Mouse (Mus musculus): ENCODE results near the gene Tbcc.
"Not testable (repeated sequence)": the region's sequence is repeated elsewhere in the genome, so short reads cannot be mapped to it uniquely, and the experiment has no call there.

The Tbcc gene

DNA sequence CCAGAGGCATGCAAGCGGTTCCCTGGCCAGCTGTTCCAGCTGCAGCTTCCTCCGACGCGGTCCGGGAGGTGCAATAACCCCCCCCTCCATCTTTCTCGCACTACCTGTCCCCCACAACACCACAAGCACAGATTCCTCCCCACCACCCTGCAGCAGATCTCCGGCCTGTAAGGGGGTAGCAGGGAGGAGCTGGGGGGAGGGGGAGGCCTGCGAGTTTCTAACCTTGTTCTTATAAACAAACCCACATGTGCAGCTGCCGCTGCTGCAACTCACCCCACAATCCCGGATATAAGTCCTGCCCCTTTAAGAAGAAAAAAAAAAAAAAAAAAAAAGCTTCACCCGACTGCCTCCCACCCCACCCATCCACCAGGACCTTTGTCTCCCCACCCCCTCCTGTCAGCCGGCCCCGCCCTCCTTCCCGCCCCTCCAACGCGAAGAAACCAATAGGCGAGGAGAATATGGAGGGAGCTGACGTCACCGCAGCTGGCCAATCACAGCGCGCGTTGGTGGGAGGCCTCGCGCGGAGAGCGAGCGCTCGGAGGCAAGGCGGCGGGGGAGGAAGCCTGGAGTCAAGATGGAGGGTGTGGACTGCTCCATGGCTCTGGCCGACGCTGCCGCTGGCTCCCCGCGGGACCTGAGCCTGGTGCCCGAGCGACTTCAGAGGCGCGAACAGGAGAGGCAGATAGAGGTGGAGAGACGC lies at the start of gene Tbcc:
TSS of gene Tbcc (plus strand) at position 569 of the 700 bp plus-strand sequence.
- peak; percentile 51 for DNase-seq (ENCODE audit: extremely low read depth, low read depth, low spot score)

DNA sequence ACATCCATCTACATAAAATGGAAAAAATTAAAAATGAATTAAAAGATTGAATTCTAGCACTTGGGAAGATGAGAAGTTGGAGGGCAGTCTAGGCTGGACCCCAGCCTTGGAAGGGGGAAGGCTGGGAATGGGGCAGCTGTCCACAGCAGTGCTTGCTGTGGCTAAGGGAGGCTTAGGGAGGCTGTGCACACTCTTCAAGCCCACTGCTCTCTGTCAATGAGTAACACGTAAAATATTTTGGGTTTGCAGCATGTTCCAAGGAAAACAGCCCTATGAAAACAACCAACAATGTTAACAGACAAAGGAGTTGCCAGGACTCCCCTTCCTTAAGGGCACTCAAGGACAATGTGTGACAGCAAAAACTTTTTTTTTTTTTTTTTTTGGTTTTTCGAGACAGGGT lies 47.5 kb upstream of the Tbcc start:
- no peak for DNase-seq (ENCODE audit: extremely low read depth, low read depth, low spot score)

DNA sequence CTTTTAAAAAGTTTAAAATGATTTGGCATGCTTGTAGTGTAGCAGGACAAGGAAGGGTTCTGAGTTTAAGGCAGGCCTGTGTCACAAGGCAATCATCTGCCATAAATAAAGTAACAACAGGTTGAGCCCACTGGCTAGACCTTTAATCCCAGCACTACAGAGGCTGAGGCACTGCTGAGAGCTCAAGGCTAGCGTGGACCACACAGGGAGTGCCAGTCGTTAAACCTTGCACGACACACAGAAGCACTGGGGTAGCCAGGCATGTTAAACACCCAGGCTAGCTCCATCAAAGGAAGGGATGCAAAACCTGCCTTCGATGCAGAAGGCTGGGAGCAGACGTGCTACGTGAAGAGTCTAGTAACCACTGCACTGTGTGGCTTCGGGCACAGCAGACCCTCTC lies 46.8 kb upstream of the Tbcc start:
- DNase-seq (ENCODE audit: extremely low read depth, low read depth, low spot score): no peak

DNA sequence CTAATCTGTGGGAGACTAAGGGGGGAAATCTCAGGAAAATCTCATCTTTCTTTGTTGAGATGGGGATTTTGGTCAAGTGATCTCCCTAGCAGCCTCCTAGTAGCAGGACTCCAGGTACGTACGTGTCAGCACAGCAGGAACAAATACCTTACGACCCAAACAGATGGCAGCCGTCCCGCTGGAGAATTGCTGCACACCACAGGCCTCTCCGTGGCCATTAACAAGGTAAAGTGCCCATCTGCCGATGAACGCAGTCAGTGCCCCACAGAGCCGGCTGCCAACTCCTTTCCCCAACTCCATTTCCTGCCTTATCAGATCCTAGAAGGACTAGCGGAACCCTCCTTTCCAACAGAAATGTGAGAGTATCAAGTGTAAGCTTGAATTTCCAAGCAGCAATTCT lies 45.7 kb upstream of the Tbcc start:
- DNase-seq (ENCODE audit: extremely low read depth, low read depth, low spot score): no peak

DNA sequence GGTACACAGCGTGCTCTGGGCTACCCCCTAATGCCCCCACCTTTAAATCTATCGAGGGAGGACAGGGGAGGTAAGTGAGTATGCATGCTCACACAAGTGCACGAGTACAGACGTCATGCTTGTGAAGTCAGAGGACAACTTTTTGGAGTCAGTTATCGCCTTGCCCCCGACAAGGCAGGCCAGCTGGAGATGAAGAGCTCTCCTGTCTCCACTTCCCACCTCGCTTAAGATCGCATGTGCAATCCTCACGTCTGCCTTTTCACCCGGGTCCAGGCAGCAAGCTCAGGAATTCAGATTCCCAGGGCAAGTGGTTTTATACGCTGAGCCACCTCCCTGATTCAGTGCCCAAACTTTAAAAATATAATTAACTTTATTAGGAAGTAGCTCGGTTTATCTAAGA lies 45.2 kb upstream of the Tbcc start:
- no peak for DNase-seq (ENCODE audit: extremely low read depth, low read depth, low spot score)

DNA sequence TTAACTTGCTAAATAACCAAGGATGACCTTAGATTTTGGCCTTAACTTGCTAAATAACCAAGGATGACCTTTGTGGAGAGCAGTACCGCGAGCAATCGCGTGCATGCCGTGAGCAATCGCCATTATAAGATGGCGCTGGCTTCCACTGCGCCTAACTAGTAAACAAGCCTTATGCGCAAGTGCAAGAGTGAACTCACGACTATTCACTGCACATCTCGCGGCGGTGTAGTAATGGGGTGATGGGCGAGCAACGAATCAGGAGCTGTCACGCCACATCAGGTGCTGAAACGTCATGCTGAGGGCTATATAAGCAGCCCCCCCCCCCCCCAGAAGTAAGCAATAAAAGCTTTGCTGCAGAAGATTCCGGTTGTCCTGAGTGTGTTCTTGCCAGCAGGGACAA lies 43.9 kb upstream of the Tbcc start:
- not testable (repeated sequence) for DNase-seq (ENCODE audit: extremely low read depth, low read depth, low spot score)

DNA sequence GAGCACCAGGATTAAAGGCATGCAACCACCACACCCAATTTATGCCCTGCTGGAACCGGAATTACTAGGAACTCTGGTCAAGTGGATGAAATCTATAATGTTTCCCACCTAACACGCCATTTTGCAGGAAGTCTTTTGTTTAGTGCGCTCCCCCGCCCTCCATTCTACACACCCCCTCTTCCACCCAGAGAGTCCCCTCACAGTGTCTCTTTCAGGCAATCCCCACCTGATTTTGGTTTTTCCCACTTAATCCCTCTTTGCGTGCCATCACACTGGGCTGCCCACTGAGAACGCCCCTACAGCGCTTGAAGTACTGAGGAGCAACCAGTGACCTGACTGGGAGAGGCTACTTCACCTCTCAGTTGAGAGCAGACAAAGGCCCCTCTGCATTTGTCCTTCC lies 43.3 kb upstream of the Tbcc start:
- no peak for DNase-seq (ENCODE audit: extremely low read depth, low read depth, low spot score)

DNA sequence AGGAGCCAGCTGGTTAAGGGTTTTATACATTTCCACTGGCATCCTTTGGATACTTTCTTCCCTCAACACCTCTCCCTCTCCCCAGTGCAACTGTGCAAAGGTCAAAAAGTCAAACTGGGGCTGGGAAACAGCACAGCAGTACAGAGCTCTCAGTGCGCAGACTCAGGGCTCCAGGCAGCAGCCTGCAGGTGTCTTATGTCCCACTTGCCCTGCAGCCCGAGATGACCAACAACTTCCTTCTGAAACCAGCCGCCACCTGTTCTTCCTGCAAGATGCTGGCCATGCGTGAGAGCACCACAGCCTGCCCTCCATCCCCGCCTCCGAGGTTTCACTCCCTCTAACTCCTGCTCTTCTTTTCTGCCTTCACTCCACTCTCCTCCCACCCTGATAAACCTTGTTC lies 37.8 kb upstream of the Tbcc start:
- DNase-seq (ENCODE audit: extremely low read depth, low read depth, low spot score): no peak

DNA sequence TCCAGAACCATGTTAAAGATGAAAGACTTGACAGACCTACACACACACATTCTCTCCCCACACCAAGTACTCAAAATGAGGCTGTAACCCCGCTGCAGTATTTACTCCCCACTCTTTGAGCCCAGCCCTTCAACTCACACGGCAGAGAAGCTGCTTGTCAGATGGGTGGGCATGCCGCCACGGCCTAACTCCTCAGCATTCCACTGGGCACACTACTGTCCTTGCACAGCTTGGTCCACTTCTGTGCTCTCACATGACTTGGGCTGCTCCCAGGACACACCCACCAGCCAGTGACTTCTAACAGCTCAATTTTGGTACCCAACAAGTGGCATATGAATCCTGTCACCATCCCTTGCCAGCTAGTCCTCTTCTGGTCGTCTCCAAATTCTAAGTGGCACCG lies 37.2 kb upstream of the Tbcc start:
- DNase-seq (ENCODE audit: extremely low read depth, low read depth, low spot score): no peak

DNA sequence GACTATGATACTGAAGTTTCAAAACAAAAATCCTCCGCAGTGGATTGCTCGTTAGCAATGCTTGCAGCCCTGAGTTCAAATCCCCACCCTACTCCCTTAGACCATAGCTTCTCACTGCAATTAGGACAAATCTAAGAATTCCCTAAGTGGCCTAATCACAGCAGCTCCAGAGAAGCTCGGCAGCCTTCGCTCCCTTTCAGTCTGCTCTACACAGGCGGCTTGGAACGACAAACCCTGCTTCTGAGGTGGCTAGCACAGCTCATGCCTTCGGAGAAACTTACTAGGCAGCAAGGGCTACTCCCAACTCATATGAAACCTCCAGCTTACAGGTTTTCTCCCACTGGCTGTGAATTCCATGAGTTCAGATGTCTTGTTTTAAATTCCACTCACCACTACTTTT lies 36.4 kb upstream of the Tbcc start:
- DNase-seq (ENCODE audit: extremely low read depth, low read depth, low spot score): no peak

DNA sequence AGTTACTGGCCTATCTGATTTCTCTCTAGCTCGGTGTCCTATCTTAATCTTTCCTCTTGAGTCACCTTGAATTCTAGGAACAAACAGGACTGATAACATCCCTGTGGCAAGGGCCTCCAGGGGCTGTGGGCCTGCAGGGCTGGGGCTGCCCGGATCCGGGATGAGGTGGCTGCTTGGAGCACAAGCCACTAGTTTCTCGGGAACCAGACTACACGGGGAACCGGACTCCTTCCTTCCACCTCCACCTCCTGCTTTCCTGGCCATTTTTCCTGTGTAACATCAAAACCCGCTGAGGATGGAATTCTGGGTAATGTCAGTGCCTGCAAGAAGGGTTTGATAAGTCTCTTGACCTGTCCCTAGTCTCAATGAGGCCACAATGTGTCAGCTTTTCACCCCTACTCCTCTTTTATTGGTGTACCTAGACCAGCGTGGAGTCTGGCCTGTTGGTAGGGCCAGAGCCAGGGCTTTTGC lies 35.8 kb upstream of the Tbcc start:
- DNase-seq (ENCODE audit: extremely low read depth, low read depth, low spot score): no peak

DNA sequence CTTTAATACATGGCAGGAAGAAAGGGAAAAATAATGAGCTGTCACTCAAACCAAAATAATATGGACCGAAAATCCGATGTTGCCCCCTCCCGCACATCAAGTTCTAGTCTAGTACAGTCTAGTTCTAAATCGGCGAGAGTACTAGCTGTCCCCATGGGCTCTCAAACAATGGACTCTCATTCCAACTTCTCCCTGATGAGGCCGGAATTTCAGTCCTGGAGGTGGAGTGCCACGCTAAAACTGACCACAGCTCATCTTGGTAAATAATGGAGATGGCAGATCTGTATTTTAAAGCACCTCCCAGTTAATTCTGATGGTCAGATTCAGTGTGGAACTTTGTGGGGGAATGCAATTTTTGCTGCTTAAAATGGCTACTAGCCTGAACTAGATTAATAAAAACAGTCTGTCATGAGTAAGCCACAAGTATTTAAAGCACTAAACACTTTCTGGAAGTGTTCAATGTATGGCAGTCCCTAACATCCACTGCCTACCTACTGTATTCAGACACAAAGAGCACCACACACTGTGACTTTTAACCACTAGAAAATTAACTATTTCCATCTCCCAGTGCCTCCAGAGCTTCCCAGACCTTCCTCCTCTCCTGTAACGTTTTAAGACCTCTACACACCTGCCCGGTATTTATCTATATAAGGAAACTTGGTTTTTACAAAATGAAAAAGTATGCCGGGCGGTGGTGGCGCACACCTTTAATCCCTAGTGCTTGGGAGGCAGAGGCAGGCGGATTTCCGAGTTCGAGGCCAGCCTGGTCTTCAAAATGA lies 35.0 kb upstream of the Tbcc start:
- DNase-seq (ENCODE audit: extremely low read depth, low read depth, low spot score): no peak

DNA sequence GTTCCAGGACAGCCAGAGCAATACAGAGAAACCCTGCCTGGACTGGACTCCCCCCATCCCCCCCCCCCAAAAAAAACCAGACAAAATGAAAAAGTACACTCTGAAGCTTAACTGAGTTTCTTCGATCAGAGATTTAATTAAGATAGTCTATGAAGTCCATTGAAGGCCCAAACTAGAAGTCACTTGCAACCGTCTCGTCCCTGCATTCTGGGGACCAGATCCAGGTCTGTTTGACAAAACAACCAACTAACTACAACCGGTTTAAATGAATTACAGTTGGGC lies 34.4 kb upstream of the Tbcc start:
- DNase-seq (ENCODE audit: extremely low read depth, low read depth, low spot score): no peak

DNA sequence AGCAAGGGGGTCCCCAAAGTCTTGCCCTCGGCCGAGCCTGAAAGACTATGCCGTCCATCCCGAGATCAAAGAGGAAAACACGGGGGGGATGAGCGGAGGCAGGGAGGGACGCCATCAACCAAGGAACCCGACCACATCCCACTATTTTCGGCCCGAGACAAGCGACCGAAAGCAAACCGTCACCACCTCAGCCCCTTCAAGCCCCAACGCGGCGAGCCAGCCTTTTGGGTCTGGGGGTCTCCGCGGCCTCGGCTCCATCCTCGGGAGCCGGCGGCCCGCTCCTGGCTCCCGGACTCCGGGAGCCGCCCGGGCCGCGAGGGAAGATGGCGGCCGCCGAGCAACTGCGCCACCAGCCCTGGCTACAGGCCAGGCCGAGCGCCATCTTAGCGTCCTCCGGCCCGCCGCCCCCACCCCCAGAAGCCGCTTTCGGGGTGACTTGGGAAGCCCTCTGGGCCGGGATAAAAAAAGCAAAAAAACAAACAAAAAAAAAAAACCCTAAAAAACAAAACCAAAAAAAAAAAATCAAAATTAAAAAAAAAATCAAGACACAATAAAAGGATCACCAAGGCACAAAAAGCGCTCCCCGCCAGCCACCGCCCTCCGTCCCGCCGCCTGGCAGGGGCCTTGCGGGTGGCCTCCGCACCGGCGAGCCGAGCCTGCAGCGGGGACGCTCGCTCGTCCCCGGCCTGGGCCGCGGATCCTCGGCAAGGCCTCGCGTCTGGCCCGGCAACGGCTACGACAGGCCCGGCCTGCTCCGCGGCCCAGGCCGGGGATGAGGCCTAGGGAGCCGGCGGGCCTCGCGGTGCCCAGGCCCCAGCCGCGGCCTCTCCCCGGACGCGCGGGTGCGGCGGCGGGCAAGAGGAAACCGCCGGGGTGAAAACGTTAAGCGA lies 33.8 kb upstream of the Tbcc start:
- no peak for DNase-seq (ENCODE audit: extremely low read depth, low read depth, low spot score)

DNA sequence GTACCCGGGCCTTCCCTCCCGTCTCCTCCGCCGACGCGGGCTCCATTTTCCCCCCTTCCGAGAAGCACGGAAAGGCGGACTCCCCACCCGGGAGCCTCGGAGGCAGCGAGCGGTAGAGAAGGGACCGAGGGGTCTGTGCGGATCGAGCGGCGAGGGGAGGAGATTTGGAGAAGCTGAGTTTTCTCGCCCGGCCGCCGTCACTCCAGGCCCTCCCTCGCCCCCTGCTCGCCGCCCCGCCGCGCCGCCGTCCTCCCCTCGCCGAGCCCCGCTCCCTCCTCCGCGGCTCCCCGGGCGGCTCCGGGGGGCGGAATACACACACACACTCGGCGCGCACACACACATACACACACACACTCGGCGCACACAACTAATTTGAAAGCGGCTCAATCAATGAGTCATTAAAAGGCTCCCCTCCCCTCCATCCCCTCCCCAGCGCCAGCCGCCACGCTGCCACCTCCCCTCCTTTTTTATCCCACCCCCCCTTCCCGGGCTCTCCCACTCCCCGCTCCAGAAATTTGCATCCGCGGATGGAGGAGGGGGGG lies 33.1 kb upstream of the Tbcc start:
- no peak for DNase-seq (ENCODE audit: extremely low read depth, low read depth, low spot score)

DNA sequence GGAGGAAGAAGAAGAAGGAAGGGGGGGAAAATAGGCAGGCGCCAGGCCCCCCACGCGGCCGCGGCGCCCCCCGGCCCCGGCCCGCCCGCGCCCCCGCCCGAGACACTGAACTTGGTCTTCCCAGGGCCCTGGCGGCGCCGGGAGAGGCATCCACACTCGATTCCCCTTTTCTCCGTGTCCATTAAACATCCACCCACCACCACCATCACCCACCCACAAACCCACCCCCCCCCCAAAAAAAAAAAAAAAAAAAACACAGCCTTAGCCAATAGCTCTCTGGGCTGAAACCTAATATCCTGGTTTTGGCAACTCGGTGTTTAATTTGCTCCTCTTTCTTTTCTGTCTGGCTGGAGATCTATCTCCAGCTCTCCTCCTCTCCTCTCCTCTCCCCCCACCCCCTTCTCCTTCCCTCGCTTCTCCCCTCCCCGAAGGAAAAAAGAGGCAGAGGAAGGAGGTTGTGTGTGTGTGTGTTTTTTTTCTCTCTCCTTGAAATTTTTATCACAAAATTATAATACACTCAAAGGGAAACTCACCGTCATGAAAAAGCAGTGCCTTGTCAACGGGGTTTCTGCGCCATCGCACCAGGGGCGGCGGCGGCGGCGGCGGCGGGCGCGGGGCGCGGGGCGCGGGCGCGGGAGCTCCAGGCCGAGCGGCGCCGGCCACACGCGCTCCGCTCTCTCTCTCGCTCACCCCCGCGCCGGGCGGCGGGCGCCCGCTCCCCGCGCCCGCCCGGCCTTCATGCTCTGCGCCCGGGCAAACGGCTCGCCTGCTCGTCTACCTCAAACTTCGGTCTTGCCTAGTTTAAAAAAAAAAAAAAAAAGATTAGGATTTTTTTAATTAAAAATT lies 32.4 kb upstream of the Tbcc start, which contains the start of gene Bicral:
TSS of gene Bicral (minus strand) at position 580 of the 846 bp plus-strand sequence.
- DNase-seq (ENCODE audit: extremely low read depth, low read depth, low spot score): no peak

DNA sequence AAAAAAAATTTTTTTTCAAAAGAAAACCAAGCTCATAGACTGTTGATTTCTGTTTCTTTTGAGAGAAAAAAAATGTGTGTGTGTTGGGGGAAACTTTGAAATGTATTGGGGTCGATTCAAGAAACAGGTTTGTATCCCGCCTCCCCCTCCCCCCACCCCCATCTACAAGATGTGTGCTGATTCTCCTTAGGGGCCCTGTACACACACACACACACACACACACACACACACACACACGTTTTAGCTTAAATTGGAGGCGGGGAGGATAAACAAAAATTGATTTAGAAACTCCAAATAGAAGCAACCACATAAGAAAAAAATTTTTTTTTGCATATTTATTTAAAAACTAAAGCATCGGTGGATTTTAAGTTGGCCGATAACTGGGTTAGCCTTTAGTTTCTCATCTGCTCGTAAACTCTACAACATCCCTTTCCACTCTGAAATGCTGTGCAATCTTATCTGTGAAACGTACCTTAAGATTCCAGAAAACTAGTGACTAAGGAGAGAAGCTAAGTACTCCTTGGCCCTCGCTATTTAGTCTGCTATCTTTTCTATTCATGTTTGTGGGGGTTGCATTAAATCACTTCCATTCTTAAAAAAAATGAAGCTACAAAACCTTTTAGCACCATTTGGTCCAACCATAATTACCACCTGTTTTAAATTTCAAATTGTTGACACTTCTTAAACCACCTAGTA lies 31.6 kb upstream of the Tbcc start:
- DNase-seq (ENCODE audit: extremely low read depth, low read depth, low spot score): no peak

DNA sequence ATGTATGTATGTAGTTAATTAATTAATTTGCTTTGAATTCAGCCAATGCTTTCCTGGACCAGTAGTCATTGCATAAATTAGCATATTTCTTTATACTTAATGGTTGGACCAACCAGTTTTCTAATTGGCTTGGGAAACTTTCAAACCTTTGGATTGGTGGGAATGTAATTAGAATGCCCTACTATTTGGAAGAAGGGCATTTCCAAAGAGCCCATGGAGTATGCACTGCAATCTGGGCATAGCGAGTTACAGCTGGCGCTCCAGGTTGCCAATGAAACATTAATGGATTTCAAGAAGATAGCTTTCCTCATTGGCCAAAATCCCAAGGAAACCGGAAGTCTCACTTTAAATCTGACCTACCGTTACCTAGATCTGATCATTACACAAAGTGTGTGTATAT lies 30.4 kb upstream of the Tbcc start:
- DNase-seq (ENCODE audit: extremely low read depth, low read depth, low spot score): no peak

DNA sequence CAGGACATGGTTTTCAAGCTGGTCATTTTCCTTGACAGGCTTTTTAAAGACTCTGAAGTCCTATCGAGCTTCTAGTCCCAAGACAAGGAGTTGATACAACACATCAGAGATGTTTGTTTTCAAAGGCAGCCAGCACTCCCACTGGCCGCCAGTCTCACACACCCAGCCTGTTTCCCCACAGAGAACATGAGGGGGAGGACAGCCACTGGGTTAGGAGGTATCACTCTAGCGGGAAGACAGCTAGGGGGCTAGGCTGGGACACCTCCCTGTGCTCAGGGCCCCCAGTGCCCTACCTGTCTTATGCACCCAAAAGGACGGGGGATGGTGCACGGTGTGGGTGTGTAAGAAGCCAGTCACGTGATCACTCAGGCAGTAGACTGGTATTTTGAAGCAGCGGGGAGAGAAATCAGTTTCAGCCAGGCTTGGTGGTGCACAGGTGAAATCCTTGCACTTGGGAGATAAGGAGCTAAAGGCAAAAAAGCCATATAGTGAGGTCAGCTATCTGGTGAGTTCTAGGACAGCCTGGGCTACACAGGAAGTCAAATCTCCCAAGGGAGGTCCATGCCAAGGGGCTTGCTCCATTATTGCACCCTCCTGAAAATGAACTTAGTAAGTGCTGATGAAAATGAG lies 25.8 kb upstream of the Tbcc start:
- no peak for DNase-seq (ENCODE audit: extremely low read depth, low read depth, low spot score)
